Mouse (Mus musculus): Measurements from ENCODE around the gene Prkci.
A peak's percentile ranks its signal among the peaks of the same experiment; 100 is the strongest.

The Prkci gene

DNA sequence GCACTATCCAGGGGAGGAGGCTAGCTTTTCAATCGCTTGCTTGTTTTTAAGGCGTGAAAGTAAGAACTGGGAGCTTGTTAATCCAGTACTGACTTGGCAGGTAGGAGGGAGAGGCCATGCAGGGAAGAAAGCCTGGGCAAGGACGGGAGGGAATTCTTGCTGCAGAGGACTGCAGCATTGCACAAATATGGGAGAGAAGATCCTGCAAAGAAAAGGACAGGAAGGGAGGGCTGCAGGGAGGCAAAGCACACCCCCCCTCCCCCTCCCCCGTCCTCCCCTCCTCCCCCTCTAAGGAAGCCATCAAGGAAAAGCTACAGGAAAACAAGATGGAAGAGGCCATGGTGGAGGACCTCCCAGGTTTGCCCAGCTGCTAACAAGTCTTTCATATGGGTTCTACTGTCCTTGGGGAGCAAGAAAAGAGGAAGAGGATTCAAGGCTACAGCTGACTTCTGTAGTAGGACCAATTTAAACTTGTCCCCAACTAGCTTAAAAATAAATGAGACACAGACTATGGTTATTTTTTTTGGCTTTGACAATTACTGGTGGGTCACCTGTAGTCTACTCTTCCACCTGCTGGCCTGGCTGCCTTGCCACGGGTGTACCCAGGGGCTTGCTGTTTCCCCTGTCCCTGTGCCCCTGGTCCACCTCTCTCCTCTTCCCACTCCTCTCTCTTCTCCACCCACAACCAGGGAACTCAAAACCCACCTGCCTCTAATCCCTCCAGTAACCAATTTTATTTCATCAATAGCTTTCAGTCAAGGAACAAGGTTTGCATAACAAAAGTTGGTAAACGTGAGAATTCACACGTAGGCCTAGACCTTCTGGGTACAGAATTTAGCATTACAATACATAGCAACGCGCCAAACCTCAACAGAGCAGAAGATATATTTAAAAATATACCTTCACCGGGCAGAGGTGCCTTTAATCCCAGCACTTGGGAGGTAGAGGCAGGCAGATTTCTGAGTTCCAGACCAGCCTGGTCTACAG, 93.5 kb downstream of the Prkci start:
- no peak for DNase-seq

DNA sequence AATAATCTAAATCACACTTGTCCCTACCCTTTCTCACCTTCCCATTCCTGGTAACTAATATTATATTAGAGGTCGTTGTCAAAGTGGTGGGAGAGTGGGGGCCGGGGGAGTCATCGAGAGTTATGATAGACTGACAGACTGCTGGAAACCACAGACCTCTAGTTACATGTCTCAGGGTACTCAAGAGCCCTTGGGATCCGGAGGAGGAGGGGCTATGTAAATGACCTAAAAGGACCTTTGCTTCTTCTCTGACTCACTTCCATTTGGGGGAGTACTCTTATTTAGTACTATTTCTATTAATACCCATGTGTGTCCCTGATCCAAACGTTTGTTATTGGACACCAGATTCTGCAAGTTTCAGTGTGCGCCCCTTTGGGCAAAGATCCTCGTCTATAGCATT, 94.4 kb downstream of the Prkci start:
- DNase-seq: no peak

DNA sequence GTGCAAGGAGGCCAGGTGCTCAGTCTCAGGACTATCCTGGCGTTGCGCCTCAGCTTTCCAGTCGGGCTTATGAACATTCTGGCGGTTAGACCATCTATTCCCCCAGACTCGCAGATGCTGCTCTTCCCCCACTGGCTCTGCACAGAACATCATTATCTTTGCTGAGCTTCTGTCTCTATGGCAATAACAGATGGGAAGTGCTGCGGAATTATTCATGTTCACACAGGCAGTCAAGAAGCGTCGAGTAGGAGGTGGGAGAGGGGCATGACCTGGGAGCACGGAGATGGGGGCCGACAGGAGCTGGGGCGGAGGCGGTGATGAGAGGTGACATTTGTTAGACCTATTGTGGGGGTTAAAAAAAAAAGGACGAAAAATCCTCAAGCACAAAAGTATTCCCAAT, 97.6 kb downstream of the Prkci start:
- peak; percentile 80 for DNase-seq

DNA sequence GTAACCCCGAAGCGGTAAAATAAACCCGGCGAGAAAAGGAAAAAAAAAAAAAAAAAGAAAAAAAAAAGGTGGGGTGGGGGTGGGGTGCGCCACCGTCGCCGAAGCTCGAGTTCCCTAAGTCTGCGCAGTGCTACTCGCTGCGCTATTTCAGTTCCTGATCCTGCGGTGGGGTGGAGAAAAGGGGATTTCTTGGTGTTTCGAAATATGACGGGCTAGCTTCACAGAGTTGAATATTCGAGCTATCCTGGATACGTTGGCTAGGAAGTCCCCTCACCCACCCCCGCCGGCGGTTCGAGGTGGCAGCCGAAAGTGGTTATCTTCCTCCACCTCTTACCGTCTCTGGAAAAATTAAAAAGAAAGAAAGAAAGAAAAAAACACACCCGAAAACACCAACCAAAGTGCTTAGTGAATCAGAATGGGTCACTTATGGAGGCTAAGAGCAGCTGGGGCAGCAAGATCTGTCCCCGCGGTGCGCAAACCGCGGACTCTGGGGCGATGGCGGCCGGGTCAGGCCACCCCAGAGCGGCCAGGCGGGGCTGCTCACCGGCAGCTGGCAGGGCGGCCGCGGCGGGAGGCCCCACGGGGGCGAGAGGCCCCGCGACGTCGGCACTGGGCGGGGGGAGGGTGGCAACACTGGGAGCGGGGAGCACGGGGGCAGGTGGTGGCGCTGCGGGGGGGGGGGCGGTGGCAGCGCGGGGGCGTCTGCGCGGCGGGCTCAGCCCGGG, 98.2 kb downstream of the Prkci start:
- peak; percentile 77 to 80 for DNase-seq

DNA sequence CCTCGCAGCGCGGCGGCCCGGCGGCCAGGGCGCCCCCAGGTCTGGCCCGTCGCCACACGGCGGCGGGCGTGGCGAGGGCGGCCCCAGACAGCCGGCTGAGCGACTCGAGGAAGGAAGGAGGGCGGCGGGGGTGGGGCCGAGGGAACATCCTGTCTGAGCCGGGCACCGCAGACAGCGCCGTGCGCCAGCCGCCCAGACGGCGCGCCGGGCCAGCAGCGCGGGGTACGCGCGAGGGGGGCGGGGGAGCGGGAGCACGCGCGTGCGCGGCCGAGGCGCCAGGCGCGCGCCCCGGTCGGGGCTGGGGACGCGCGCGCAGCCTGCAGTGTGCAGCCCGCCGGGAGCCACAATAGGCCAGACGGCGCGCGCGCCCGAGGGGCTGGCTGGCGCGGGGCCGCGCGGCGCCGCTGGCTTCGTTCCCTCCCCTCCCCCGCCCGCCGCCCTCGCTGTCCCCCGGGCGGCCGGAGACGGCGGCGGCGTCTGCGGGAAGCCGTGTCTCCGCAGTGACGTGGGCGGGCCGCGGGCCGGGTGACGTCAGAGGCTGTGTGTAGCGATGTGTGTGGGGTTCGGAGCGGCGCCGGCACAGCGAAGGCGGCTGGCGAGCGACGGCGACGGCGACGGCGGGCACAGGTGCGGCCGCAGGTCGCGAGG, 99.1 kb downstream of the Prkci start, which contains the start of gene Skil:
TSS of gene Skil (plus strand) at position 528 of the 648 bp plus-strand sequence.
- peak; percentile 96 to 97 for DNase-seq

DNA sequence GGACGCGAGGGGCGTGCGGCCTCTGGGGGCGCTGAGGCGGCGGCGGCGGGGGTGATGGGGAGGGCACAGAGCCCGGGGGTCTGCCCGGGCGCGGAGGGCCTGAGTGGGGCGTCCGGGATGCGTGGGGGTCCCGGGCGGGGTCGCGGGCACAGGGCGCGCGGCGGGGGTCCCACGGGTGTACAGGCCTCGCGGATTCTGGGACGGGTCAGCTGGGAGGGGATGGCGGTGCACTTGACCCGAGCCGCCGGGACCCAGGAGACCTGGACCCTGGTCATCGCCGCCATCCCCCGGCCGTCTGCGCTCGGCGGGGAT, 99.6 kb downstream of the Prkci start:
- DNase-seq: no peak

DNA sequence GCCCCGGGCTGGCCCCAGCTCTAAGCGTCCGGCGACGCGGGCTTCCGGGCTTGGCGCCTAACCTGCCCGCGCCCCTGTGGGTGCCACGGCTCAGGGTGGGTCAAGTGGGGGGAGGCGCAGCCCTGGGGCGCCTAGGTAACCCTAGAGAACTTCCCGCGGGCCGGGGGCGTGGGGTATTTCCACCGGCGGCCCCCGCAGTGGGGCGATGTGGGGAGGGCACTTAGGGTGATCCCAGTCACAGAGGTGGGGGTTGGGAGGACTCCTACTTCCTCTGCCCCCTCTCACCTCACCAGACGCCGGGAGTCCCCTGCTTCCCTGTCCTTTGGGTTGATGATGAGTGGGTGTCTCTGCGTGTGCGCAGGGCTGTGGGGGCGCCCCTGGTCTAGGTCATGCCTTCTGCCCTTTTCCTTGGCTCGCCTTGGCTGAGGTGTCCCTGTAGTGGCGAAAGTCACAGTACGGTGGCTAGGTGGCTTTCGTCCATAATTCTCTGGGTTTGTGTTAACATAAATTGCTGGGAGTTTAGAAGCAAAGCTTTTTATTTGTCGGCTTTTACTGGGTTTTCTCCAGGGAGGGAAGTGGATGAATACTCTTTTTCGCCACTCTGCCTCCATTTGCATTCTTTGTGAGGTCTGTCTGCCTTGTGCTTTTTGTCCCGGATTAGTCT, 100.1 kb downstream of the Prkci start:
- DNase-seq: peak in 1 of 2 experiments; percentile 70

DNA sequence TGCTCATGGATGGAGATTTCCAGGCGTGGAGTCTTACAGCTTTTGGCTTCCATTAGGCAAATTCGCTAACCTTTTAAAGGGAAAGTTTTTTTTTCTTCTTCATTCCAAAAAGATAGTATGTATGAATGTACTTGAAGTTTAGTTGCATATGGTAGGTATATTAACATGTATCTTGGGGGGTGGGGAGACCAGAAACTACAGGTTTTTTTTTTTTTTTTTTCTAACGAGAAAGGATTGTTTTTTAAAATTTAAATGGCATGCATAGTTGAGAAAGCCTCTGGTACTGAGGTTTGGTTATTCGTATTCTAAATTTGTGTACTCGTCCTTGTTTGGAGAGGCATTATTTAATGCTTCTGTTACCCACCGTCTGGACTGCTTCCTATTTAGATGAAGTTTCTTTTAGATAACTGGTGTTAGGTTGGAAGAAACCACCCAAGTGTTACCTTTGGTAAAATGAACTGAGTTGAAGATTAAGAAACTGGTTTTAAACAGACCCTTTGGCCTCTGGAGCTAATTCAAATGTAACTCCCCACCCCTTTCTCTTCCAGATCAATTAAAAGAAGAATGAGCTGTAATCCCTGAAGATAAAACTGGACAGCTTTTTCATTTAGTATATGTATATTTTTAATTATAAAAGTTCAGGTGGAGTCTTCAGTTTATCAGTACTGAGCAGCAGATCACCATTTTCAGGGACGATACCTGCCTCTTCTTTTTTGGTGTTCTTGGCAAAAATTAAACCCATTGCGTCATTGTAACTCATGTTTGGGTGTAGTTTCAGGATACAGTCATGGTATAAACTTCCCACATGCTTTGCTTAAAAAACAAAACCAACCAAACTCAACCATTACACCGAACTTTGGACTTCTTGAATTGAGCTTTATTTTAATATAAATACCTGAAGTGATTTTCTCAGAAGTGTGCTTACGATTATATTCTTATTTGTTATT, 100.9 kb downstream of the Prkci start:
- no peak for DNase-seq

DNA sequence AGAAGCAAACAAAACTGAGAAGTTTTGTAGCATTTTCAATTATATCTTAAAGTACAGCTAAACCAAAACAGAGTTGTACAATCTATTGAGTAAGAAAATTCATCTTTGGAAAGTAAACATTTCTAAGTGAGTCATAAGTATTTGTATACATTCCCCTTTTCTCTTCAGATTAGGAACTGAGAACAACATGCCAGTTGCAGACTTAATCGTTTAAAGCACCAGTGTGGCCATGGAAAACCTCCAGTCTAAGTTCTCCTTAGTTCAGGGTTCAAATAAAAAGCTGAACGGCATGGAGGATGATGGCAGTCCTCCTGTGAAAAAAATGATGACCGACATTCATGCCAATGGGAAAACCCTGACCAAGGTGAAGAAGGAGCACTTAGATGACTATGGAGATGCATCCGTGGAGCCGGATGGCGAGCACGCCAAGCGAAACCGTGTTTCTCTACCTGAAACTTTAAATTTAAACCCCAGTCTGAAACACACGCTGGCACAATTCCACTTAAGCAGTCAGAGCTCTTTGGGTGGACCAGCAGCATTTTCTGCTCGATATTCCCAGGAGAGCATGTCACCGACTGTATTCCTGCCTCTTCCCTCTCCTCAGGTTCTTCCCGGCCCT, 101.7 kb downstream of the Prkci start:
- no peak for DNase-seq

DNA sequence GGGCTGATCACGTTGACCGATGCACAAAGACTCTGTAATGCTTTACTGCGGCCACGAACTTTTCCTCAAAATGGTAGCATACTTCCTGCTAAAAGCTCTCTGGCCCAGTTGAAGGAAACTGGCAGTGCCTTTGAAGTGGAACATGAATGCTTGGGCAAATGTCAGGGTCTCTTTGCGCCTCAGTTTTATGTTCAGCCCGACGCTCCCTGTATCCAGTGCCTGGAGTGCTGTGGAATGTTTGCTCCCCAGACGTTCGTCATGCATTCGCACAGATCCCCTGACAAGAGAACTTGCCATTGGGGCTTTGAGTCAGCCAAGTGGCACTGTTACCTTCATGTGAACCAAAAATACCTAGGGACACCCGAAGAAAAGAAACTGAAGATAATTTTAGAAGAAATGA, 102.4 kb downstream of the Prkci start:
- no peak for DNase-seq

DNA sequence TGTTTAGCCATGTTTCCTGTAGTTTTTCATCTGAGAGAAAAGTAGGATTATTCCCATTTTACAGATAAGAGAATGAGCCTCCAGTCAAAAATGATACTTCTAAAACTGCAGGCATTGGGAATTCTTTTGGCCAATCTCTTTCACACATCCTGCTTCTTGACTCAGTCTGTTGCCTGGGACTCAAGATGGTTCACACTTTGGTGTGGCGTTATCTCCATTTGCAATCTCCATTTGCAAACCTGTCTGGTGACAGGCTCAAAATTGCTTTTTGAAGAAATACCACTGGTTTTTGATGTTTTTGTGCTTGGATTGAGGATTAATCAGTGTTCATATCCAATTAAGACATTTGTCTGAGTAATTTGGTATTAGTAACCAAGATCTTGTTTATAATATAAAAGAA, 103.0 kb downstream of the Prkci start:
- no peak for DNase-seq

DNA sequence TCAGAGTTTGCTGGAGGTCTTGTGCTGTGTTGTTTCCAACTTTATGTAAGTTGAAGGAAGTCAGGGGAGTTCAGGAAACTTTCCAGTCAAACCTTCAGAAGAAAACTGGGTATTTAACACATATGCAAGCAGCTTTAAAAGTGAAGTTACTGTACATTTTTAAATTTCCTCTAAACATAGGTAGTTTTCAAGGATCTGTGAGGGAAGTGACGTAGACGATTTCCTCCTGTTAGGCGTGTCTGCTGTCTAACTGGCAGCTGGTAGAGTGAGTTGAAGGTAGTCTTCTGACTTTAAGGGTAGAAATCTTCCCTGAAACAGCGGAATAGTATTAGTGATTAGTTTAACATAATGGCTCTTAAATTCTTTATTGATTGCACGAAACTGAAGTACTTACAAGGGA, 104.5 kb downstream of the Prkci start:
- no peak for DNase-seq

DNA sequence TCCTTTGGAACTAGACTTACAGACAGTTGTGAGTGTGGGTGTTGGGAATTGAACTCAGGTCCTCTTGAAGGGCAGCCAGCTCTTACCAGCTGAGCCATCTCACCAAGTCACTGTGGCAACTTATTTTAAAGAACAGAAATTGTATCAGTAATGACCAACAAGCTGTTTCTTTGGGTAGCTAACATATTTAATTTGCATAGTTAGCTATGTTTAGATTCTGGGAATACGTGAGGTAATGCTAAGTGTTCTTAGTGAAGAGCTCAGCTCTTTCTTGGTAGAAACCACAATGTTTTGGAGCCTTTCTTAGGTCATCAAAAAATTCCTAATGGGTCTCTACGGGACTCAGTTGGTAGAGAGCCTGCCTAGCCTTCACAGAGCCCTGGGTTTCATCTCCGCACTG, 105.3 kb downstream of the Prkci start:
- no peak for DNase-seq

All from cerebellum, postnatal 10 days (tissue).